Mouse (Mus musculus) liver, postnatal 0 days (tissue): ENCODE measurements around the gene Gak.

Experiments used
- CTCF ChIP-seq: sonication (generic); IDR thresholded peaks from 2 replicates; pipeline ENCODE4 v1.5.1; 2016; ENCODE audit warnings: antibody characterized with exemption, low read depth
- EP300 ChIP-seq: IDR thresholded peaks from 2 replicates; pipeline ENCODE4 v1.6.1; 2016; ENCODE audit warnings: antibody characterized with exemption, low read depth, mild to moderate bottlenecking

- no peak for TF ChIP-seq CTCF
- TF ChIP-seq EP300: no peak
These were observed 30.4 kb upstream of the Gak start, which contains the start of gene Idua for GRCm38 (mm10) chr5:108659698-108660631.
